Mouse (Mus musculus) forebrain, embryonic 15.5 days (tissue): ENCODE results near the gene Adgrv1. TPM values are rescaled to one million over a fixed set of nuclear protein-coding genes. Genes with fewer than 3 reads are reported as not detected.

Experiments used
- ATAC-seq: fragments of 200-750 bp; cut with Nextera tagmentation; replicated peaks from 2 replicates; pipeline ENCODE4 v1.8.0; 2017; ENCODE audit warnings: mild to moderate bottlenecking, moderate TSS enrichment, moderate library complexity
- H3K27ac ChIP-seq: fragments of 300-500 bp; sonication (generic); replicated peaks from 2 replicates; pipeline ENCODE4 v1.5.1; 2015; ENCODE audit warnings: mild to moderate bottlenecking, inconsistent platforms
- H3K27me3 ChIP-seq: fragments of 300-500 bp; sonication (generic); 2 replicates; pipeline ENCODE4 v1.6.1; 2015; ENCODE audit warnings: inconsistent platforms
- H3K36me3 ChIP-seq: fragments of 300-500 bp; sonication (generic); 2 replicates; pipeline ENCODE4 v1.6.1; 2015; ENCODE audit warnings: mild to moderate bottlenecking, inconsistent platforms
- H3K4me1 ChIP-seq: fragments of 300-500 bp; sonication (generic); 2 replicates; pipeline ENCODE4 v1.6.1; 2015; ENCODE audit warnings: inconsistent platforms
- H3K4me2 ChIP-seq: fragments of 300-500 bp; sonication (generic); replicated peaks from 2 replicates; pipeline ENCODE4 v1.6.1; 2015; ENCODE audit warnings: mild to moderate bottlenecking, inconsistent platforms
- H3K4me3 ChIP-seq: fragments of 300-500 bp; sonication (generic); 2 replicates; pipeline ENCODE4 v1.5.1; 2015; ENCODE audit warnings: mild to moderate bottlenecking, inconsistent platforms
- H3K9ac ChIP-seq: fragments of 300-500 bp; sonication (generic); replicated peaks from 2 replicates; pipeline ENCODE4 v1.6.1; 2015; ENCODE audit warnings: mild to moderate bottlenecking, inconsistent platforms
- H3K9me3 ChIP-seq: fragments of 300-500 bp; sonication (generic); 2 replicates; pipeline ENCODE4 v1.6.1; 2016; ENCODE audit warnings: inconsistent platforms
- WGBS: fragments of 180-500 bp; shearing (Covaris S2); methylation state at CpG from one replicate; pipeline ENCODE4 v1.1.7; 2015; ENCODE audit warnings: mixed read lengths; 5-methylcytosine and 5-hydroxymethylcytosine counted together
- polyA plus RNA-seq: library from polyadenylated mRNA; unstranded; fragments of >200 nt; fragmentation: Nextera tagmentation; extraction: Ambion mirVana; gene quantifications from 2 replicates; pipeline ENCODE4 v1.2.1, GENCODE M21; 2015

Gene Adgrv1
- polyA plus RNA-seq, 1 experiment from 2014 or later, result 17.3 TPM

GRCm38 (mm10) chr13:81144434-81144833 is 488.5 kb downstream of the Adgrv1 start:
- Histone ChIP-seq H3K9me3 (no peaks in the 10 kb centered on the region), H3K4me3 (no peak overlapping the region), H3K9ac (no peak overlapping the region), H3K36me3 (no peaks in the 10 kb centered on the region), H3K4me1 (no peaks in the 10 kb centered on the region), H3K27ac (no peak overlapping the region), H3K27me3 (no peaks in the 10 kb centered on the region), H3K4me2 (no peak overlapping the region)
- 75% methylated on average over 1 of the region's 1 CpGs for WGBS
- no peak for ATAC-seq

GRCm38 (mm10) chr13:81142268-81142884 is 490.6 kb downstream of the Adgrv1 start:
- Histone ChIP-seq H3K4me1 (no peaks in the 10 kb centered on the region), H3K27ac (no peak overlapping the region), H3K9ac (no peak overlapping the region), H3K4me3 (no peak overlapping the region), H3K36me3 (no peaks in the 10 kb centered on the region), H3K27me3 (no peaks in the 10 kb centered on the region), H3K4me2 (no peak overlapping the region), H3K9me3 (no peaks in the 10 kb centered on the region)
- 38% methylated on average over 6 of the region's 6 CpGs for WGBS
- 0 out of 2 replicates have a peak, but pooled peaks have one; percentile 26 for ATAC-seq

GRCm38 (mm10) chr13:81136652-81137422 is 496.1 kb downstream of the Adgrv1 start:
- WGBS, result 33% methylated on average over 11 of the region's 11 CpGs
- no peak overlapping the region for H3K4me2 ChIP-seq
- no peaks in the 10 kb centered on the region for H3K27me3 ChIP-seq
- H3K4me3 ChIP-seq, result no peak overlapping the region
- peaks cover 13% of the 10 kb centered on the region; the same call in 1 of the 2 replicates for H3K4me1 ChIP-seq
- H3K27ac ChIP-seq, result no peak overlapping the region
- ATAC-seq, result peak; percentile 78
- no peak overlapping the region for H3K9ac ChIP-seq
- H3K36me3 ChIP-seq, result no peaks in the 10 kb centered on the region
- H3K9me3 ChIP-seq, result no peaks in the 10 kb centered on the region

GRCm38 (mm10) chr13:81135953-81136352 is 497.0 kb downstream of the Adgrv1 start:
- no peak overlapping the region for H3K4me3 ChIP-seq
- H3K36me3 ChIP-seq, result no peaks in the 10 kb centered on the region
- no peak overlapping the region for H3K9ac ChIP-seq
- H3K27me3 ChIP-seq, result no peaks in the 10 kb centered on the region
- H3K27ac ChIP-seq, result no peak overlapping the region
- peaks cover 13% of the 10 kb centered on the region; the same call in 1 of the 2 replicates for H3K4me1 ChIP-seq
- peak; percentile 27; the same call in 1 of the 2 replicates for ATAC-seq
- no peaks in the 10 kb centered on the region for H3K9me3 ChIP-seq
- no peak overlapping the region for H3K4me2 ChIP-seq
- 55% methylated on average over 10 of the region's 10 CpGs for WGBS

DNA sequence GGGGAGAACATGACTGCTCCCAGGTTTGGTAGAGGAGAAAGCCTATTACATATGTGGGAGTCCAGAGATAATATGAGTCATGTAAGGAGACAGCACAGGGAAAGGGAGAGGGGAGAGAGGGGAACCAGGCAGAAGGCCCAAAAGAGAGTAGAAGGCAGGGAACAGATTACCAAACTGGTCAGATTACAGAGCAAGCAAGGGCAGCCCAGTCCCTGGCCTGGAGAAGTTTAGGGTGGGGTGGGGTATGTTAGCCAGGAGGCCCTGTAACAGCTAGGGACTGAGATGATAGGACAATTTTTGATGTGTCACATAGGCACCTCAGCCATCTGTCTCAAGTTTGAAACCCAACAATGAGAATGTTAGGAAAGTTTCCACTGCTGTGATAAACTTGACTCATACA is 498.5 kb downstream of the Adgrv1 start:
- no peak overlapping the region for H3K9ac ChIP-seq
- no peaks in the 10 kb centered on the region for H3K27me3 ChIP-seq
- no peak for ATAC-seq
- H3K4me1 ChIP-seq, result peaks cover 13% of the 10 kb centered on the region; the same call in 1 of the 2 replicates
- H3K27ac ChIP-seq, result no peak overlapping the region
- no peaks in the 10 kb centered on the region for H3K36me3 ChIP-seq
- no peaks in the 10 kb centered on the region for H3K9me3 ChIP-seq
- no peak overlapping the region for H3K4me3 ChIP-seq
- H3K4me2 ChIP-seq, result no peak overlapping the region

DNA sequence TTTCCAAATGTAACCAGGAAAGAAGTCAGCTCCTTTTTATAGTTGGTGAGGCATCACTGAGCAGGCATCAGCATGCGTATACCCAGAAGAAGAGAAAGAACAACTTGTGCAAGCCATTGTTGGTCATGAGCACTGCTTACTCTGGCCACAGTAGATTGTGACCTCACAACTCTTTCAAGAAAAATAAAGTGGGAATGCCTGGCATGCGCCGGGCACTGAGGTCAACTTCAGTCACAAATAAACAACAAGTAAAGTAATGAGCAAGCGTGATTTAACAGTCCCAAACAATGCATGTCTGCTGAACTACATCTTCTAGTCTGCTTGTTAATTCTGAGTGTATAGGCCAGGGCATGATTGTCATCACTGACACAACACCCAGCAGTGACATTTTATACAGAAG is 499.6 kb downstream of the Adgrv1 start:
- H3K27me3 ChIP-seq, result no peaks in the 10 kb centered on the region
- no peaks in the 10 kb centered on the region for H3K9me3 ChIP-seq
- H3K4me3 ChIP-seq, result no peak overlapping the region
- WGBS, result 52% methylated on average over 4 of the region's 4 CpGs
- no peak overlapping the region for H3K4me2 ChIP-seq
- ATAC-seq, result no peak
- peaks cover 13% of the 10 kb centered on the region; the same call in 1 of the 2 replicates for H3K4me1 ChIP-seq
- H3K27ac ChIP-seq, result no peak overlapping the region
- no peak overlapping the region for H3K9ac ChIP-seq
- H3K36me3 ChIP-seq, result no peaks in the 10 kb centered on the region

- no peak for ATAC-seq
- H3K9ac ChIP-seq, result no peak overlapping the region
- H3K4me3 ChIP-seq, result no peak overlapping the region
- H3K4me2 ChIP-seq, result no peak overlapping the region
- H3K4me1 ChIP-seq, result peaks cover 13% of the 10 kb centered on the region; the same call in 1 of the 2 replicates
- H3K27me3 ChIP-seq, result no peaks in the 10 kb centered on the region
- H3K27ac ChIP-seq, result no peak overlapping the region
- H3K36me3 ChIP-seq, result no peaks in the 10 kb centered on the region
- no peaks in the 10 kb centered on the region for H3K9me3 ChIP-seq
- 50% methylated on average over 5 of the region's 5 CpGs for WGBS
Measured at GRCm38 (mm10) chr13:81132691-81133090, 500.3 kb downstream of the Adgrv1 start.

- Histone ChIP-seq H3K9ac (no peak overlapping the region), H3K4me3 (no peak overlapping the region), H3K4me2 (no peak overlapping the region), H3K27ac (no peak overlapping the region), H3K9me3 (no peaks in the 10 kb centered on the region), H3K36me3 (no peaks in the 10 kb centered on the region), H3K27me3 (no peaks in the 10 kb centered on the region), H3K4me1 (peaks cover 11% of the 10 kb centered on the region; the same call in 1 of the 2 replicates)
- no peak for ATAC-seq
- 38% methylated on average over 6 of the region's 6 CpGs for WGBS
Measured at GRCm38 (mm10) chr13:81131860-81132259, 501.1 kb downstream of the Adgrv1 start.

GRCm38 (mm10) chr13:81130742-81131524 is 502.0 kb downstream of the Adgrv1 start:
- 75% methylated on average over 4 of the region's 4 CpGs for WGBS
- no peaks in the 10 kb centered on the region for H3K9me3 ChIP-seq
- no peaks in the 10 kb centered on the region for H3K36me3 ChIP-seq
- no peak overlapping the region for H3K27ac ChIP-seq
- no peak overlapping the region for H3K9ac ChIP-seq
- no peak overlapping the region for H3K4me2 ChIP-seq
- no peaks in the 10 kb centered on the region for H3K27me3 ChIP-seq
- ATAC-seq, result no peak
- H3K4me3 ChIP-seq, result no peak overlapping the region
- peaks cover 7% of the 10 kb centered on the region; the same call in 1 of the 2 replicates for H3K4me1 ChIP-seq

GRCm38 (mm10) chr13:81125846-81126245 is 507.1 kb downstream of the Adgrv1 start:
- Histone ChIP-seq H3K9ac (no peak overlapping the region), H3K27ac (no peak overlapping the region), H3K4me3 (no peak overlapping the region), H3K4me1 (no peaks in the 10 kb centered on the region), H3K4me2 (no peak overlapping the region), H3K36me3 (no peaks in the 10 kb centered on the region), H3K27me3 (no peaks in the 10 kb centered on the region), H3K9me3 (no peaks in the 10 kb centered on the region)
- ATAC-seq, result no peak
- WGBS, result 90% methylated on average over 4 of the region's 4 CpGs

DNA sequence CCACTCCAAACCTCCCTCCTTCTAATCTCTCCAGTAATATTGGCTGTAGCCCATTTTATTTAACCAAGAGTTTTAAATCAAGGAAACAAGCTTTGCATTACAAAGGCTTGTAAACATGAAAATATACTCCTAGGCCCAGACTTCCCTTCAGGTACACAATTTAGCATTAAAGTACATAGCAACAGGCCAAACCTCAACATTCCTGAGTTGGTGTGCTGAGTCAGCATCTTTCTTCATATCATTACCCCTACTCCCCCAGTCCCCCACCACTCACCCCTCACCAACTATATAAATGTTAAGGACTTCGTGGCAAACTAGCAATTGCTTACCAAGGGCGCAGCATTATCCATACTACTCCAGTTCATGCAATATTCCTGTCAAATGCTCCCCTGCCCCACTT is 510.7 kb downstream of the Adgrv1 start:
- no peaks in the 10 kb centered on the region for H3K36me3 ChIP-seq
- no peak for ATAC-seq
- no peaks in the 10 kb centered on the region for H3K9me3 ChIP-seq
- no peak overlapping the region for H3K9ac ChIP-seq
- H3K27ac ChIP-seq, result no peak overlapping the region
- H3K4me3 ChIP-seq, result no peak overlapping the region
- H3K27me3 ChIP-seq, result no peaks in the 10 kb centered on the region
- WGBS, result 97% methylated on average over 2 of the region's 2 CpGs
- H3K4me2 ChIP-seq, result no peak overlapping the region
- H3K4me1 ChIP-seq, result no peaks in the 10 kb centered on the region

DNA sequence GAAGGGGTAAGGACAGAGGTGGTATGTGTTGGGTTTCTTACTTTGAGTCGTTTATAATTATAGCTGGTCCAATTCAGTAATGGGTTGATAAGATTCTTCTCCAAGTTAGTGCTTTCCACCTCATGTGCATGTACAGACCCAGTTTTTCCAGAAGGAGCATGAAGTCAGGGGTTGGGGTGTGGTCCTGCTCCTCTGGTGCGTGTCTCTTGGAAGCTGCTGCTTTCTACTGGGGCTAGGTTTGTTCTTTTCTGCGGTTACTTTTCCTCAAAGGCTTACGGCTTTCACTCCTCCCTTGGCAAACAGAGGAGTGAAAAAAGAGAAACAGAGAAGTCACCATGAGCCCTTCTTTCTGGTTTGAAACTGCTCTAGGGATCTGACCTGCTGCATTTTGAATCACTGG is 522.5 kb downstream of the Adgrv1 start:
- ATAC-seq, result no peak
- Histone ChIP-seq H3K4me1 (no peaks in the 10 kb centered on the region), H3K9me3 (no peaks in the 10 kb centered on the region), H3K4me3 (no peak overlapping the region), H3K9ac (no peak overlapping the region), H3K27ac (no peak overlapping the region), H3K36me3 (no peaks in the 10 kb centered on the region), H3K27me3 (no peaks in the 10 kb centered on the region), H3K4me2 (no peak overlapping the region)
- 96% methylated on average over 4 of the region's 4 CpGs for WGBS
